Mouse (Mus musculus): ENCODE measurements around the gene Uhrf2. TPM values are rescaled to one million over a fixed set of nuclear protein-coding genes. Genes with fewer than 3 reads are reported as not detected.

Gene Uhrf2
- polyA plus RNA-seq, 1 experiment from 2014 or later, result 100.0 TPM

DNA sequence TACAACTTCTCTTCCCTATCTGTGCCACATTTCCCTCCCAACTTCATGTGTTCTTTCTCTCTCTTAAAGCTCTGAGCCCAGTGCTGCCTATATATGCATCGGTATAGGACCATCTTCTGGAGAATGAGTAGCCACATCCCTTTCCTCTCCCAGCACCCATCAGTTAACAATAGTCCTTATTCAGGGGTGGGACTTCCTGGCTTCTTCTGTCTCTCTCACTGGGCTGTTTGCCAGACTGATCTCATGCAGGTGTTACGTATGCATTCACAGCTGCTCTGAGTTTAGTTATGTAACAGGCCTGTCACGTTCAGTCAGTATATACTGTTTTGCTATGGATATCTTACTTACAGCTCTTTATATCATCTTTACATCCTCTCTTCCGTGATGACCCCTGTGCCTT is 35.5 kb downstream of the Uhrf2 start:
- H3K9me3 ChIP-seq, result no peaks in the 10 kb centered on the region
- no peak overlapping the region for H3K27ac ChIP-seq
- no peaks in the 10 kb centered on the region for H3K4me1 ChIP-seq
- no peaks in the 10 kb centered on the region for H3K27me3 ChIP-seq
- no peak for ATAC-seq (ENCODE audit: insufficient number of reproducible peaks, insufficient read depth, low FRiP score, low TSS enrichment)
- no peak overlapping the region for H3K4me3 ChIP-seq
- H3K9ac ChIP-seq, result no peak overlapping the region
- H3K4me2 ChIP-seq (replicated peaks), result no peak overlapping the region
- H3K36me3 ChIP-seq, result no peaks in the 10 kb centered on the region
- 65% methylated on average over 4 of the region's 4 CpGs for WGBS

DNA sequence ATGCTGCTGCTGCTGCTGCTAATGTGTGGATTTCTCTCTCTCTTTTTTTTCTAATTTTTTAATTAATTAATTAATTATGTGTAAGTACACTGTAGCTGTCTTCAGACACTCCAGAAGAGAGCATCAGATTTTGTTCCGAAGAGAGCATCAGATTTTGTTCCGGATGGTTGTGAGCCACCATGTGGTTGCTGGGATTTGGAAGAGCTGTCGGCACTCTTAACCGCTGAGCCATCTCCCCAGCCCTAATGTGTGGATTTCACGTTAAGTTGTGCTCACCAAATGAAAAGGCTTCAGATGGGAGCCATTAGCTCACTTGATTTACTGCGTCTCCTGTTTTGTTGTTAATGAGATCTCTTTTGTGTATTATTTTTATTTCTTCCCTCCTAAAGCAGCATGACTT is 59.9 kb downstream of the Uhrf2 start:
- ATAC-seq (ENCODE audit: insufficient number of reproducible peaks, insufficient read depth, low FRiP score, low TSS enrichment), result no peak

DNA sequence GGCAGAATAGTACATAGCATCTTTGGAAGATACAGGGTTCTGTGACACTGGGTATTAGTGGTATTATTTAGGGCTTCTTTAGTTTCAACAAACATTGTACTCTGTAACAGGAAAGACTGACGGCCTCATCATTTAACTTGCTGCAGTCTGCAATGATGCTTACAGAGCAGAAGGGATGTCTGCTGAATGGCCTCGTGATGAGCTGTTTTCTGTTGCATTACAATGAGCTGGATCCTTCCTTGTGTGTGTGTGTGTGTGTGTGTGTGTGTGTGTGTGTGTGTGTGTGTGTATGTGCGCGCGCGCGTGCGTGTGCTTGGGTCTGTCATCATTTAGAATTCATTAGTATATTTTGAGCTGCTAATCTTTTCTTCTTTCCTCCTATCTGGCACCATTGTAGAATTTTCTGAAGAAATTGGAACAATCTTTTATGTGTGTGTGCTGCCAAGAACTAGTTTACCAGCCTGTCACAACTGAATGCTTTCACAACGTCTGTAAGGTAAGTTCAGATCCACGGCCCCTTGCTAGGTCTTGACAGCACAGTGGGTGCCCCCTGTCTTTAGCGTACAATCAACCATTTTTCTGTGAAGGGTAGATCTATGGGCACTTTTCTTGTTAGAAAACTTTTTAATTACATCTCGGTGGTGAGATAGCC is 61.5 kb downstream of the Uhrf2 start:
- no peak for ATAC-seq (ENCODE audit: insufficient number of reproducible peaks, insufficient read depth, low FRiP score, low TSS enrichment)
- no peak overlapping the region for H3K4me3 ChIP-seq
- H3K36me3 ChIP-seq, result peaks cover 79% of the 10 kb centered on the region
- H3K4me1 ChIP-seq, result 0 out of 2 replicates have a peak, but pooled peaks cover 10% of the 10 kb centered on the region
- H3K27me3 ChIP-seq, result no peaks in the 10 kb centered on the region
- H3K9ac ChIP-seq, result no peak overlapping the region
- 90% methylated on average over 12 of the region's 12 CpGs for WGBS
- no peak overlapping the region for H3K27ac ChIP-seq
- no peaks in the 10 kb centered on the region for H3K9me3 ChIP-seq
- no peak overlapping the region for H3K4me2 ChIP-seq (replicated peaks)

More for the DNA sequence above, 59.9 kb downstream of the Uhrf2 start:
- no peak overlapping the region for H3K27ac ChIP-seq
- WGBS, result 90% methylated on average over 6 of the region's 6 CpGs
- H3K4me2 ChIP-seq (replicated peaks), result no peak overlapping the region
- no peaks in the 10 kb centered on the region for H3K27me3 ChIP-seq
- no peak overlapping the region for H3K4me3 ChIP-seq
- no peaks in the 10 kb centered on the region for H3K9me3 ChIP-seq
- peaks cover 77% of the 10 kb centered on the region for H3K36me3 ChIP-seq
- H3K9ac ChIP-seq, result no peak overlapping the region
- H3K4me1 ChIP-seq, result no peaks in the 10 kb centered on the region

DNA sequence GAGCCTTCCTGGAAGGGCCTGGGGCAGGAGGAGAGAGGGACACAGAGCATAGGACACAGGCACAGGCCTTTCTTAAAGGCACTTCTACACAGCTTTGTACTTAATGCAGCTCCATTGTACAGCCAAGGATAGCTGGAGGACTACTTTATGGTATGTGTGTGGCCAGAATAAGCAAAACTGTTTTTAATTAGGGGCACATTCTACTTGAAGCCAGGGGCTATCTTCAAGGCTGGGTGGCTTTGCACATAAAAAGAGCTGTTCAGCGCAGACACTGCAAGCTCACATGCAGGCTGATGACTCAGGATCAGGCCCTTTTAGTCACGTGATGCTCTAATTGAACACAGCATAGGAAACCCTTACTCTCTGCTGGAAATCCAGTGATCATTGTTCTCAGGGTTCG is 65.9 kb downstream of the Uhrf2 start:
- 25% methylated on average over 3 of the region's 3 CpGs for WGBS
- 0 out of 2 replicates have a peak, but pooled peaks cover 10% of the 10 kb centered on the region for H3K4me1 ChIP-seq
- peaks cover 72% of the 10 kb centered on the region for H3K36me3 ChIP-seq

DNA sequence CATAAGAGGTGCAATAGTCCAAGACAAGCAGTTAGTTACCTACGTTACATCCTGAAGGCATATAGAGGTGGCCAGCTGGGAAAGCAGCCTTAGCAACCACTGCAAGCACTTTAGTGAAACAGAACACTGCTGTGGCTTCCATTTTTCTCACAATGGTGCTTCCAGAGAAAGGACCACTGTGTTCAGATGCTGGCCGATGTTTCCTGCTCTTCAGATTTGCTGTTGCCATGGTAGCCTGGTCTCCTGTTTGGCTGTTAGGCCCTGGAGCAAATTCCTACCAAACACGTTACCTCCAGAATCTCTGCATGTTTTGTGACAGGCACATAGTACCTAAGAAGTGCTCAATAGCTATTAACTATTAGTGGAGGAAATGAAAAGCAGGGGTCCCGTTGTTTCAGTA is 66.7 kb downstream of the Uhrf2 start:
- Histone ChIP-seq H3K4me3 (no peak overlapping the region), H3K4me1 (0 out of 2 replicates have a peak, but pooled peaks cover 10% of the 10 kb centered on the region), H3K27me3 (no peaks in the 10 kb centered on the region), H3K27ac (no peak overlapping the region), H3K9me3 (no peaks in the 10 kb centered on the region), H3K9ac (no peak overlapping the region), H3K4me2 (replicated peaks) (no peak overlapping the region), H3K36me3 (peaks cover 65% of the 10 kb centered on the region)
- no peak for ATAC-seq (ENCODE audit: insufficient number of reproducible peaks, insufficient read depth, low FRiP score, low TSS enrichment)
- 66% methylated on average over 4 of the region's 4 CpGs for WGBS

More for the DNA sequence above, 65.9 kb downstream of the Uhrf2 start:
- peak; percentile 84; the same call in 1 of the 2 replicates for ATAC-seq (ENCODE audit: insufficient number of reproducible peaks, insufficient read depth, low FRiP score, low TSS enrichment)
- Histone ChIP-seq H3K27me3 (no peaks in the 10 kb centered on the region), H3K4me2 (replicated peaks) (no peak overlapping the region), H3K27ac (peak overlapping the region; percentile 73), H3K4me3 (no peak overlapping the region), H3K9me3 (no peaks in the 10 kb centered on the region), H3K9ac (no peak overlapping the region)

DNA sequence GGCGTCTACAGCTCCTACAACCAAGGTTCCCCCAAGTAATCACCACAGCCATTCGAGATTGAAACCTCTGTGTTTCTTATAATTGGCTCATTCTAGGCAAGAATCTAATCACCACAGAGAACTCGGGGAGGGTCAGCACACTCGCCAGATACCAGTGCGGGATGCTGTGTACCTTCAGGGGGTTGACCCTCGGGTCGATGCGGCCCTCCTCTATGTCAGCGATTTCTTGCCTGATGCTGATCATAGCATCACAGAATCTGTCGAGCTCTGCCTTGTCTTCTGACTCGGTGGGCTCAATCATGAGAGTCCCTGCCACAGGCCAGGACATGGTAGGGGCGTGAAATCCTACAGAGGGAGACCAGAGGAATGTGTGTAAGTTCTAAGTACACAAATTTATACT is 70.3 kb downstream of the Uhrf2 start:
- Histone ChIP-seq H3K9me3 (no peaks in the 10 kb centered on the region), H3K4me3 (no peak overlapping the region), H3K9ac (no peak overlapping the region), H3K4me1 (0 out of 2 replicates have a peak, but pooled peaks cover 8% of the 10 kb centered on the region), H3K36me3 (peaks cover 33% of the 10 kb centered on the region), H3K27ac (no peak overlapping the region), H3K27me3 (no peaks in the 10 kb centered on the region), H3K4me2 (replicated peaks) (no peak overlapping the region)
- WGBS, result 89% methylated on average over 12 of the region's 12 CpGs
- no peak for ATAC-seq (ENCODE audit: insufficient number of reproducible peaks, insufficient read depth, low FRiP score, low TSS enrichment)

DNA sequence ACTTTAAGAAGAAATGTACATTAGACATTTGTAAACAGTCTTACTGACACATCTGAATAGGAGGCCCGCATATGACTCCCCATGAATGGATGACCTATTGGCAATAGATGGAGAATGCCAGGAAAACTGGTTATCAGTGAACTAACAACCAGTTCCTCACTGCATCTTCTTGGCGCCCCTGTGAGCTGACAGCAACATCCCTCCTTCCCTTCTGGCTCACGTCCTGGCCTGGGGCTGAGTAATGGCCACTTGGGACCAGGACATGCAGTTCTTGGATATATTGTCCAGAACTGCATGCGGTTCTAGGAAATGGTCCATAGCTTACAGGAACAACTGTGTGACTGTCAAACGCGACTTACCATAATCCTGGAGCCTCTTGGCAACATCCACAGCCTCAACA is 72.3 kb downstream of the Uhrf2 start:
- no peaks in the 10 kb centered on the region for H3K27me3 ChIP-seq
- H3K9me3 ChIP-seq, result no peaks in the 10 kb centered on the region
- no peak overlapping the region for H3K27ac ChIP-seq
- no peak overlapping the region for H3K4me3 ChIP-seq
- no peak for ATAC-seq (ENCODE audit: insufficient number of reproducible peaks, insufficient read depth, low FRiP score, low TSS enrichment)
- H3K4me2 ChIP-seq (replicated peaks), result no peak overlapping the region
- H3K4me1 ChIP-seq, result 0 out of 2 replicates have a peak, but pooled peaks cover 10% of the 10 kb centered on the region
- H3K9ac ChIP-seq, result no peak overlapping the region
- 91% methylated on average over 6 of the region's 6 CpGs for WGBS
- H3K36me3 ChIP-seq, result 0 out of 2 replicates have a peak, but pooled peaks cover 13% of the 10 kb centered on the region

DNA sequence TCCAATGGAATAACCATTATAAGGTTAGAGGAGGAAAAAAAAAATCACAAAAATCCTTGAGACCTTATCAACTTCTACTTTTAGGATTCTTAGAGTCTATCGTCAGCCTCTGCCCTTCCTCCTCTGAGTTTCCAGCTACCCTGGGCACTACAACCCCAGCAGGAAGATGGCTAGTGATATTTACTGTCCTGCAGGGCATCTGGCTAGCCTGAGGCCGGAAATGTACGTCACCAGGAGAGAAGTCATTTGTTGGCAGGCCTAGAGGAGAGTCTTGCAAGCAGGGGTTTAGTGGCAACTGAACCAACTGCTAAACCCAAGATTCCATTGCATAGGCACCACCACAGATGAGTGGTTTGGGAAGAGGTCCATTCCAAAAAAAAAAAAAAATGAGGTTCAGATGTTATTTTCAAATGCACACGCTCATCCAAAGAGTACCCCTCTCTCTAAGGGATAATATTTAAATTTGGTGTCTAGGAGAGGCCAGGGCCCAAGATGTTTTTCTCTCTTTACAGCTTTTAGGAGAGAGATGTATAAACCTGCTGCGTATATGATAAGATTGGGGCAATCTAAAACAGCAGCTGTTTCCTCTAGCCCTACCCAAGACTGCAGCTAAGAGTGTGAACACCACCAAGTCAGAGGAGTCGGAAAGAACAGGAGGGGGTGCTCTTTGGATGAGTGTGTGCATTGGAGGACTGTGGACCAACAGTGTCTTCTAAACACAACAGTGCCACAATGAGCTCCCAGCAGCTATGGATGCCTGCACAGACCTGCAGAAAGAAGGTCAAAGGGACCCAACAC is 74.9 kb downstream of the Uhrf2 start:
- Histone ChIP-seq H3K27me3 (no peaks in the 10 kb centered on the region), H3K4me1 (peaks cover 13% of the 10 kb centered on the region; the same call in 1 of the 2 replicates), H3K4me2 (replicated peaks) (no peak overlapping the region), H3K4me3 (no peak overlapping the region), H3K9me3 (no peaks in the 10 kb centered on the region), H3K9ac (no peak overlapping the region), H3K36me3 (no peaks in the 10 kb centered on the region), H3K27ac (no peak overlapping the region)
- no peak for ATAC-seq (ENCODE audit: insufficient number of reproducible peaks, insufficient read depth, low FRiP score, low TSS enrichment)
- WGBS, result 82% methylated on average over 6 of the region's 6 CpGs

DNA sequence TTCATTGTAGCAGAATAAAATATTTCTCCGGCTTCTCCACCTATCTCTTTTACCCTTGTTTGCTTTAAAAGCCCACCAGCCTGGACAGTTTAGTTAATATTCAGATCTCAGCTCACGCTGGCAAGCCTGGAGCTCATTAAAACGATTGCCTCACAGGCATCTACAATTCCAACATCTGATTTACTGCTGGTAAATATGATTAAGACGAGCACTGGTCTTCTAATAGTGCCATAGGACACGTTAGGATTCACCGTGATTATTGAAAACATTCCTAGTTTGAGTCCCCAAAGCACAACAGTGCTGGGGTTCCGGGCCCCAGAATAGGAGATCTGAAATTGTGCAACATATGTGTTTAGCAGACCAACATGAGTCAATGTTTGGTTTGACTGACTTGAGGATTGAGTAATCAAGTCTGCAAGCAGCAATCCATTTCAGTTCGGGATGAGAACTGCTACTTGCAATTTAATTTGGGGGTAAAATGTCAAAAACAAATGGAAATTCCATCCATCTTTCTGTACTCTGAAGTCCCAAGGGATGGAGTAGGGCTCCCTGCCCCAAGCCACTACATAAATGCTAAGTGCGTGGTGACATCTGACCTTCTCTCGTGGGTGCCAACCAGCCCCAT is 77.0 kb downstream of the Uhrf2 start:
- no peak for ATAC-seq (ENCODE audit: insufficient number of reproducible peaks, insufficient read depth, low FRiP score, low TSS enrichment)
- Histone ChIP-seq H3K9ac (no peak overlapping the region), H3K4me1 (peaks cover 13% of the 10 kb centered on the region; the same call in 1 of the 2 replicates), H3K27me3 (no peaks in the 10 kb centered on the region), H3K4me2 (replicated peaks) (no peak overlapping the region), H3K27ac (no peak overlapping the region), H3K36me3 (no peaks in the 10 kb centered on the region), H3K9me3 (no peaks in the 10 kb centered on the region), H3K4me3 (no peak overlapping the region)
- 39% methylated on average over 10 of the region's 10 CpGs for WGBS

DNA sequence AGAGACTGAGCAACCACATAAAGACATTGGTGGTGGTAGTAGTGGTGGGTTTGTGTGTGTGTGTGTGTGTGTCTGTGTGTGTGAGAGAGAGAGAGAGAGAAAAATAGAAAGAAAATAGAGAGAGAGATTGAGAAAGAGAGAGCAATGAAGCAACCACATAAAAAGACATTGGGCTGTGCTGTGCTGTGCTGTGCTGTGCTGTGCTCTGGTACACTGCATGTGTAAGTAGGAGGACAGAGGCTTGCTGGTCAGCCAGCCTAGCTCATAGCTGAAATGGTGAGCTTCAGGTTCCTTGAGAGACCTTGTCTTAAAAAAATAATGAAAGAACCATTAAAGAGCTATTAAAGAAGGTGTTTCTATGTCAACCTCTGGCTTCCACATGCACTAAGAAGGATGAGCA is 78.3 kb downstream of the Uhrf2 start:
- H3K27me3 ChIP-seq, result no peaks in the 10 kb centered on the region
- H3K4me1 ChIP-seq, result peaks cover 13% of the 10 kb centered on the region; the same call in 1 of the 2 replicates
- H3K36me3 ChIP-seq, result no peaks in the 10 kb centered on the region
- ATAC-seq (ENCODE audit: insufficient number of reproducible peaks, insufficient read depth, low FRiP score, low TSS enrichment), result no peak
- no peak overlapping the region for H3K27ac ChIP-seq
- H3K9ac ChIP-seq, result no peak overlapping the region
- H3K9me3 ChIP-seq, result no peaks in the 10 kb centered on the region
- H3K4me3 ChIP-seq, result no peak overlapping the region
- H3K4me2 ChIP-seq (replicated peaks), result no peak overlapping the region

DNA sequence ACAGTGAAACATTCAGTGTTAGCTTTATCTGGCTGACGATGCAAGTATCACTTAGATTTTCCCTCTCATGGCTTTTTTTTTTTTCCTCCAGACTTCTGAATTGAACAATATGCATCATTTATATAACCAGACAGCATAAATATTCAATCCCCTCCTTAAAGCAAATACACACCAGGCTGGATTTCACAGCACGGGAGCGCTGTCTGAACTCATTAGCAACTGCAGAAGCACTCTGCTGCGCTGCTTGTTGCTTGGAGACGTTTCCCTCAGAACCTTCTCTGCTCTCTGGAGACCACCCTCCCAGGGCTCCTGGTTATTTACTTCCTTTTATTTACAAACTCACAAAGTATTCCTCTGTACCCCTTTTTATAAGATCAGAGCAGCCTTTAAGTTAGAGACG is 78.8 kb downstream of the Uhrf2 start:
- no peak overlapping the region for H3K4me2 ChIP-seq (replicated peaks)
- no peaks in the 10 kb centered on the region for H3K9me3 ChIP-seq
- peaks cover 13% of the 10 kb centered on the region; the same call in 1 of the 2 replicates for H3K4me1 ChIP-seq
- WGBS, result 67% methylated on average over 6 of the region's 6 CpGs
- no peak for ATAC-seq (ENCODE audit: insufficient number of reproducible peaks, insufficient read depth, low FRiP score, low TSS enrichment)
- H3K36me3 ChIP-seq, result no peaks in the 10 kb centered on the region
- H3K27me3 ChIP-seq, result no peaks in the 10 kb centered on the region
- H3K27ac ChIP-seq, result no peak overlapping the region
- no peak overlapping the region for H3K4me3 ChIP-seq
- H3K9ac ChIP-seq, result no peak overlapping the region
